Mouse (Mus musculus) neural tube, postnatal 0 days (tissue): ENCODE data around the gene Map3k11. TPM values are rescaled to one million over a fixed set of nuclear protein-coding genes. Genes with fewer than 3 reads are reported as not detected.

Experiments
- microRNA-seq: library from miRNA; unstranded; fragments of <30 nt; microRNA quantifications from one replicate; pipeline ENCODE4, GENCODE M21; 2016
- polyA plus RNA-seq: library from polyadenylated mRNA; unstranded; fragments of >200 nt; fragmentation: Nextera tagmentation; extraction: Ambion mirVana; gene quantifications from 2 replicates; pipeline ENCODE4 v1.2.1, GENCODE M21; 2015

Map3k11 gene
- 10.7 and 12.0 TPM in 2 replicates for polyA plus RNA-seq

GRCm38 (mm10) chr19:5688200-5689087 lies at the start of gene Map3k11, which contains the start of gene Pcnx3:
Gene Map3k11, plus strand, starts transcription at chr19:5688742.
Gene Pcnx3, minus strand, starts transcription at chr19:5688908.

GRCm38 (mm10) chr19:5662981-5663913 lies 25.3 kb upstream of the Map3k11 start, which contains the start of gene Sipa1:
Gene Sipa1, minus strand, starts transcription at chr19:5663707.

DNA sequence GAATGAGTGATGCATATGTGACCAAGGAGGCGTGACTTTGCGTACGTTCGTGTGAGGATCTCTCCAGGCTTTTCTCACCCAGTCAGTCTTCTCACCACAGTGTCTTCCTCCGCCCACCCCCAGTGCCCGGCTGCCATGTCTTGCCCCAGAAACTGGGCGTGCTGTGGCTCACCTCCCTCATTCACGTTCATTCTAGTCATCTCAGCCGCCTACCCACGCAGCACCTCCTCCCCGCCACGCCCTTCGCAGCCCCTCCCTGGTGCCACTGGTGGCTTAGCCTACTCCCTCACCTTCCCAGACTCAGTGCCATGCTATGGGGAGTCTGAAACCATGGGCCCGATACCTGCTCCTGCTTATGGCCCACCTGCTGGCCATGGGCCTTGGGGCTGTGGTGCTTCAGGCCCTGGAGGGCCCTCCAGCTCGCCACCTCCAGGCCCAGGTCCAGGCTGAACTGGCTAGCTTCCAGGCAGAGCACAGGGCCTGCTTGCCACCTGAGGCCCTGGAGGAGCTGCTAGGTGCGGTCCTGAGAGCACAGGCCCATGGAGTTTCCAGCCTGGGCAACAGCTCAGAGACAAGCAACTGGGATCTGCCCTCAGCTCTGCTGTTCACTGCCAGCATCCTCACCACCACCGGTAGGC lies 15.7 kb downstream of the Map3k11 start, which contains the start of gene Kcnk7:
TSS of gene Kcnk7 (plus strand) at position 205 of the 638 bp plus-strand sequence.

DNA sequence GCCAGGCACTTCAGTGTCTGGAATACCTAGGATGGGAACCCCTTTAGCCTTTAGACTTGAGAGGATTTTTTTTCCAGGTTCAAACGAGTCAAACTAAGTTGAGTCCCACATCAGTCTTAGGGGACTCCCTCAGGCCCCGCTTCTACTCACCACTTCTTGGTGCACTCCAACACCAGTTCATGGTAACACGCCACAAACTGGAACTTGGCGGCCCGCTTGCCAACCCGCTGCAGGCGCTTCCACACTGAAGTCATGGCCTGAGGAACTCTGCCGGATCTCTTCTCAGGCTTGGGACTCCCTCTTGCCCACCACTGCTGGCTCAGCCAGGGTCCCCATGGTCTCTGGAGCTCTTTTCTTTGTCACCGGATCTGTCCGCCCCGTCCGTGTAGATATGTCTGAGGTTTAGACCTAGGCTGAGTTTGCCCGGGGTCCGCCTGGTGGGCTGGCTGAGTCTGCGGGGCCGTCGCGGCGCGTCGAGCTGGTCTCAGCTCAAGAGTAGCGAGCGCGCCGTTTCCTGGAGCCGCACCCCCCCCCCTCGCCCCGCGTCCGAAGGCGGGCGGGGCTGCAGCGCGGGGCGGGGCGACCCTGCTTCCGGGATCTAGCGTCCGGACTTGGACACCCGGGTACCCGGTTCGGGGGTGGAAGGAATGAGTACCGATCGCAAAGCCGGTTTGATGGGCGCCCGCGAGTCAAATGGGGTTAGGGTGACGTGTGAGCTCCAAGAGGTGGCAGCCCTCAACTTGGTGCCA lies 37.4 kb downstream of the Map3k11 start, which contains the start of gene Ehbp1l1:
TSS of gene Ehbp1l1 (minus strand) at position 551 of the 749 bp plus-strand sequence.

GRCm38 (mm10) chr19:5729444-5729815 lies 40.9 kb downstream of the Map3k11 start, which contains the start of gene Fam89b:
Gene Fam89b, minus strand, starts transcription at chr19:5729653.

GRCm38 (mm10) chr19:5740320-5741317 lies 52.1 kb downstream of the Map3k11 start, which contains the start of gene Ltbp3:
Gene Ltbp3, plus strand, starts transcription at chr19:5740904.

Small RNA genes within 50 kb of the gene (microRNA-seq; reads per million reads assigned to microRNA genes)
- gene Mir6987: not detected

Other genes with a start within 250 kb of the Map3k11 start
- gene Fosl1, start 241.2 kb upstream of the Map3k11 start, polyA plus RNA-seq: not detected in 2 replicates
- gene Ccdc85b, start 230.8 kb upstream of the Map3k11 start, polyA plus RNA-seq: 21.3 and 22.9 TPM in 2 replicates
- gene Fibp, start 228.1 kb upstream of the Map3k11 start, polyA plus RNA-seq: 161 and 163 TPM in 2 replicates
- gene Ctsw, start 220.2 kb upstream of the Map3k11 start, polyA plus RNA-seq: 1.4 and 2.2 TPM in 2 replicates
- gene Efemp2, start 214.8 kb upstream of the Map3k11 start, polyA plus RNA-seq: 44.4 and 50.1 TPM in 2 replicates
- gene Mus81, start 200.3 kb upstream of the Map3k11 start, polyA plus RNA-seq: 33.8 and 43.8 TPM in 2 replicates
- gene Cfl1, start 198.3 kb upstream of the Map3k11 start, polyA plus RNA-seq: 2,893 and 3,202 TPM in 2 replicates
- not detected in 2 replicates for gene 1700020D05Rik, start 185.0 kb upstream of the Map3k11 start, polyA plus RNA-seq
- gene Snx32, start 178.2 kb upstream of the Map3k11 start, polyA plus RNA-seq: 74.9 and 90.0 TPM in 2 replicates
- 0.25 TPM in 1 of 2 replicates, not detected in the other for gene Ovol1, start 128.1 kb upstream of the Map3k11 start, polyA plus RNA-seq
- gene Ap5b1, start 120.7 kb upstream of the Map3k11 start, polyA plus RNA-seq: 3.7 and 3.8 TPM in 2 replicates
- 67.3 and 75.0 TPM in 2 replicates for gene Rnaseh2c, start 86.9 kb upstream of the Map3k11 start, polyA plus RNA-seq
- 61.9 and 70.5 TPM in 2 replicates for gene Kat5, start 78.5 kb upstream of the Map3k11 start, polyA plus RNA-seq
- 27.0 and 30.9 TPM in 2 replicates for gene Rela, start 51.3 kb upstream of the Map3k11 start, polyA plus RNA-seq
- gene Sipa1, start 25.0 kb upstream of the Map3k11 start, polyA plus RNA-seq: 22.6 and 22.9 TPM in 2 replicates
- gene Pcnx3, start 166 bp downstream of the Map3k11 start, polyA plus RNA-seq: 16.5 and 22.2 TPM in 2 replicates
- 0.25 and 0.53 TPM in 2 replicates for gene Kcnk7, start 15.6 kb downstream of the Map3k11 start, polyA plus RNA-seq
- gene Ehbp1l1, start 37.6 kb downstream of the Map3k11 start, polyA plus RNA-seq: 39.6 and 46.6 TPM in 2 replicates
- 111 and 124 TPM in 2 replicates for gene Fam89b, start 40.9 kb downstream of the Map3k11 start, polyA plus RNA-seq
- 20.0 and 20.8 TPM in 2 replicates for gene Ltbp3, start 52.2 kb downstream of the Map3k11 start, polyA plus RNA-seq
- gene Scyl1, start 82.7 kb downstream of the Map3k11 start, polyA plus RNA-seq: 75.6 and 85.9 TPM in 2 replicates
- gene Frmd8, start 186.5 kb downstream of the Map3k11 start, polyA plus RNA-seq: 12.2 and 12.5 TPM in 2 replicates
- gene Slc25a45, start 189.1 kb downstream of the Map3k11 start, polyA plus RNA-seq: 2.9 TPM in 2 replicates
- 6.3 and 8.0 TPM in 2 replicates for gene Tigd3, start 205.4 kb downstream of the Map3k11 start, polyA plus RNA-seq
- 49.1 and 55.8 TPM in 2 replicates for gene Dpf2, start 224.3 kb downstream of the Map3k11 start, polyA plus RNA-seq
- gene Cdc42ep2, start 236.1 kb downstream of the Map3k11 start, polyA plus RNA-seq: 18.7 and 21.8 TPM in 2 replicates